Mouse (Mus musculus): ENCODE measurements around the gene Xxylt1.

The Xxylt1 gene

GRCm38 (mm10) chr16:31022287-31022686 lies 58.9 kb downstream of the Xxylt1 start:
- DNase-seq = no peak

- no peak for DNase-seq
Observed at GRCm38 (mm10) chr16:31019514-31019913, 61.7 kb downstream of the Xxylt1 start.

GRCm38 (mm10) chr16:31017687-31018413 lies 63.4 kb downstream of the Xxylt1 start:
- no peak for DNase-seq

GRCm38 (mm10) chr16:31016669-31017068 lies 64.6 kb downstream of the Xxylt1 start:
- no peak for DNase-seq

GRCm38 (mm10) chr16:31016169-31016568 lies 65.1 kb downstream of the Xxylt1 start:
- peak; percentile 59 for DNase-seq

- DNase-seq = no peak
Observed at GRCm38 (mm10) chr16:31015271-31015670, 66.0 kb downstream of the Xxylt1 start.

- peak; percentile 21 for DNase-seq
Observed at GRCm38 (mm10) chr16:31012236-31012635, 69.0 kb downstream of the Xxylt1 start.

- peak; percentile 44 for DNase-seq
Observed at GRCm38 (mm10) chr16:31010443-31010842, 70.8 kb downstream of the Xxylt1 start.

GRCm38 (mm10) chr16:31008326-31008725 lies 72.9 kb downstream of the Xxylt1 start:
- DNase-seq = no peak

GRCm38 (mm10) chr16:31007582-31007981 lies 73.7 kb downstream of the Xxylt1 start:
- DNase-seq = no peak

- no peak for DNase-seq
Observed at GRCm38 (mm10) chr16:31005693-31006092, 75.5 kb downstream of the Xxylt1 start.

GRCm38 (mm10) chr16:31004321-31004682 lies 76.9 kb downstream of the Xxylt1 start:
- no peak for DNase-seq

GRCm38 (mm10) chr16:31003592-31004320 lies 77.5 kb downstream of the Xxylt1 start:
- peak; percentile 53 for DNase-seq

GRCm38 (mm10) chr16:31002926-31003325 lies 78.3 kb downstream of the Xxylt1 start:
- no peak for DNase-seq

- DNase-seq = no peak
Observed at GRCm38 (mm10) chr16:31002117-31002516, 79.1 kb downstream of the Xxylt1 start.

- DNase-seq = no peak
Observed at GRCm38 (mm10) chr16:30998711-30999110, 82.5 kb downstream of the Xxylt1 start.

GRCm38 (mm10) chr16:30998048-30998447 lies 83.2 kb downstream of the Xxylt1 start:
- DNase-seq = no peak

- no peak for DNase-seq
Observed at GRCm38 (mm10) chr16:30995446-30995845, 85.8 kb downstream of the Xxylt1 start.

GRCm38 (mm10) chr16:30994881-30995280 lies 86.4 kb downstream of the Xxylt1 start:
- no peak for DNase-seq

- no peak for DNase-seq
Observed at GRCm38 (mm10) chr16:30994296-30994695, 86.9 kb downstream of the Xxylt1 start.

- DNase-seq = no peak
Observed at GRCm38 (mm10) chr16:30992568-30992967, 88.7 kb downstream of the Xxylt1 start.

GRCm38 (mm10) chr16:30990661-30991060 lies 90.6 kb downstream of the Xxylt1 start:
- no peak for DNase-seq

GRCm38 (mm10) chr16:30988225-30988624 lies 93.0 kb downstream of the Xxylt1 start:
- DNase-seq = no peak

- DNase-seq = no peak
Observed at GRCm38 (mm10) chr16:30987684-30988083, 93.5 kb downstream of the Xxylt1 start.

Data from thymus, postnatal 14 days (tissue).